Mouse (Mus musculus) regulatory T cell (primary cell): ENCODE measurements around the gene Uqcc1.

Experiments used
- in situ Hi-C: fragments of 300-600 bp; cut with MboI, MseI; formaldehyde crosslinking; loops from one replicate; pipeline ENCODE4 v1.15.1; 2025; ENCODE audit warnings: high pct_unique_total_duplicates

Gene Uqcc1

DNA sequence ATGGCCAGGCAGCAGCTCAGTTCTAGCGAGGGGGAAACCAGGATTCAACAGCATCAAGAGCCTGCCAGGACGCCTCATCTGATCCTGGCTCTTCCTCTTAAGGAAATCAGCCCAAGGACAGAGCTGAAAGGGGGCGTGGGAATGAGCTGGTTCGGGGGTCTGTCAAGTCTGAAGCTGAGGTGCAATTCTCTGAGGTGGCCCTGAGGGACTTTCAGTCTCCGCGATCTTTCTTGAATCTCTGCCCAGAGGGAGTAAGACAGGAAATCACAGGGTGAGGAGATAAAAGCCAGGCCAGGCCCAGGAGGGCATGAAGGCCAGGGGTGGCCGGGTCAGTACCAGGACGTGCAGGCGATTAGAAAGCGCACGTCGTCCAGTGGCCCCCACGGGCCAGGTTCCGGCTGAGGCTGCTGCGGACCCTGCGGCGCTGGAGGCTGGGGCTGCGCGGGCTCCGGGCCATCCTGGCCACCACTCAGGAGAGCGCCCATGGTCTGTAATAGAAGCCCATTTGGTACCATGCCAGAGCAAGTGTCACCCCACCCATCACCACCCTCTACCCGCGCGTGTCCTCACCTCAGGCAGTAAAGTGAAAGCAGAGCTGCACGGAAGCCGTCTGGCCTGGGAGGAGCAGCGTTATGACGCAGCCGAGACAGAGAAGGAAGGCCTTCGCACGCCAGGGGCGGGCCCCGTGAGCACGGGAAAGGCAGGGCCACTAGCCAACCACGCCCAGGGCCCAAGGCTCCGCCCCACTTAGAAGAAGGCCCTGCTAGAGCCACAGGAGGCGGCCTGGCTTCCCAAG lies 111.3 kb downstream of the Uqcc1 start:
- in situ Hi-C loops, result no loop called here

GRCm38 (mm10) chr2:155817301-155818245 lies 112.5 kb downstream of the Uqcc1 start:
- in situ Hi-C loops, result no loop called here

GRCm38 (mm10) chr2:155816179-155816578 lies 113.9 kb downstream of the Uqcc1 start:
- in situ Hi-C loops, result no loop called here

- in situ Hi-C loops, result no loop called here
Measured at GRCm38 (mm10) chr2:155814829-155815228, 115.3 kb downstream of the Uqcc1 start.

GRCm38 (mm10) chr2:155812637-155813036 lies 117.5 kb downstream of the Uqcc1 start:
- in situ Hi-C loops, result no loop called here

DNA sequence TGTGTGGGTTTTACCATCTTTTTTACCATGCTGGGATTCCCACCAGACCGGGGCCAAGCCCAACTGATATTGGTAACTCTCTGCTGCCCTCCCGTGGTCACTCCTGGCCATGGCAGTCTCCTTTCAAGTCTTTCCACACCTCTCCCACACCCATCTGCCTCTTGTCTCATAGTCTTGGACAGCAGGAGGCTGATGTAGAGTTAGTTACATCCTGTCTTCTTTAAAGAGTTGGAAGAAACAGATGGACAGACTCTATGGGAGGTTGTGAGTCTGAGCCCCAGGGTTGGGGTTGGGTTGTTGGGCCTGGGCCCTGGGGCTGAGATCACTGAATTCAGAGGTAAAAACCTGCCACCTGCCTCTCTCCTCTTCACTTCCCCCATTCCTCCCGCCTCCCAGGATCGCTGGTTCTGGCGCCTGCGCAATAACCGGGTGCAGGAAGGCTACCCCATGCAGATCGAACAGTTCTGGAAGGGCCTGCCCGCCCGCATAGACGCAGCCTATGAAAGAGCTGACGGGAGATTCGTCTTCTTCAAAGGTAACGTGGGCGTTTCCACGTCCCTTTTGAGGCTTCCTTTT lies 118.2 kb downstream of the Uqcc1 start:
- in situ Hi-C loops, result no loop called here

GRCm38 (mm10) chr2:155809620-155810019 lies 120.5 kb downstream of the Uqcc1 start:
- in situ Hi-C loops, result loop anchor here (5.0 kb wide), 1 partner anchor 97 kb away; no protein-coding TSS in a partner anchor

DNA sequence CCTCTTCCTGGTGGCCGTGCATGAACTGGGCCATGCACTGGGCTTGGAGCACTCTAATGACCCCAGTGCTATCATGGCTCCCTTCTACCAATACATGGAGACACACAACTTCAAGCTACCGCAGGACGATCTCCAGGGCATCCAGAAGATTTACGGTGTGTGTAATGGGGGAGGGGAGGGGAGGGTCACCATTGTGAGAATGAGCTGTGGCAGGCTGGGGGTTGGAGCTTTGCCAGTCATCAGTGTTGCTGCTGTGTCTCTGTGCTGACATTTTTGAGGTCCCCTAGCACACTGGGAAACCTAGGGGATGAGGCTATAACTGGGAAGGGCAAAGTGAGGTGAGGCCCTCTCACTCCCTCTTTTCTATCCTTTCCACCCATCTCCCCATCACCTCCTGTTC lies 122.7 kb downstream of the Uqcc1 start:
- in situ Hi-C loops, result loop anchor here (5.0 kb wide), 1 partner anchor 95 kb away; no protein-coding TSS in a partner anchor

DNA sequence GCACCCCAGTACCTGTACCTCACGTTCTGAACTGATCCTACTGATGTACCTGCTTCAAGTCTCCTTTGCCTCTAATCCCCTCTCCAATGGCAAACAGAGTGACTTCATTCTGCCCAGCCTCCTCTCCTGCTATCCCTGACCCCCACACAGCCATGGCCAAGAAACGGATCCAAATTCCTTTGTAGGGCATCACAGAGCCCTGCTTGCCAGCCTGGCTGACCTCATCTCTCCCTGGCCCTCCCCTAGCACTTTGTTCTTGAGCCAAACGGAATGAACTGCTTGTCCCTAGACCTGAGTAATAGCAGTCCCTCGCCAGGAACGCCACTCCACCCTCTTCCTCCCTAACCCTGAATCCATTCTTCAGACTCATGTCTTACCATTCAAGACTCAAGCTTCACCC lies 123.6 kb downstream of the Uqcc1 start:
- in situ Hi-C loops, result loop anchor here (5.0 kb wide), 1 partner anchor 94 kb away; no protein-coding TSS in a partner anchor

GRCm38 (mm10) chr2:155805925-155806255 lies 124.2 kb downstream of the Uqcc1 start:
- in situ Hi-C loops, result loop anchor here (5.0 kb wide), 1 partner anchor 94 kb away; no protein-coding TSS in a partner anchor

DNA sequence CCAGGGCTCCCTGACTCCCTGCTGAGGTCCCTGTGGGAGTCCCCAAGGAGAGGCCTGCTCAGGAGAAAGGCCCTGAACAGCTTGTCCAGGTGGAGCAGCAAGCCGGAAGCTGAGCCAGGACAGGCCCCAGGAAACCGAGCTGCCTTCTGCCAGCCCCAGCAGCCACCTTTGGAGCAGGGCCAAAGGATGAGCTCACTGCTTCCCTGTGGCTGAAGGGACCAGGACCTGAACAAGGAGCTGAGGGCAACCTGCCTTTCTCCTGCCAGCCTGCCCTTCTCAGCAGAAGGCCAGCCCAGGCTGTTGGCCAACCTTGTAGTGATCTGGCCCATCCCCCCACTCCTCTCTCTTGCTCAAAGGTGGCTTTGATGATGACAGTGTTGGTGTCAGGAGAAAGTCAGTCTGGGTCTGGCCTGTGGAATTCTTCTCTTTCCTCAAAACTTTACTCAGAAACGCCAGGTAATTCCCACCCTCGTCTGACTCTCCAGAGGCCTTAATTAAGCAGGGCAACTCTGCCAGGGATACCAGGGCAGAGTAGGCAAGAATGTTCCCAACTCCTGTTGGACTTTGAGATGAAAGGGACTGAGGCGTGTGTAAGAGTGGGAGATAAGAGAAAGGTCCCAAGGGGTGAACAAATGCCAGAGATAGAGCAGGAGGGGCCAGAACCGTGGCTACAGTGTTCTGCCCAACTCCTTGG lies 124.7 kb downstream of the Uqcc1 start:
- in situ Hi-C loops, result loop anchor here (5.0 kb wide), 1 partner anchor 93 kb away; no protein-coding TSS in a partner anchor

DNA sequence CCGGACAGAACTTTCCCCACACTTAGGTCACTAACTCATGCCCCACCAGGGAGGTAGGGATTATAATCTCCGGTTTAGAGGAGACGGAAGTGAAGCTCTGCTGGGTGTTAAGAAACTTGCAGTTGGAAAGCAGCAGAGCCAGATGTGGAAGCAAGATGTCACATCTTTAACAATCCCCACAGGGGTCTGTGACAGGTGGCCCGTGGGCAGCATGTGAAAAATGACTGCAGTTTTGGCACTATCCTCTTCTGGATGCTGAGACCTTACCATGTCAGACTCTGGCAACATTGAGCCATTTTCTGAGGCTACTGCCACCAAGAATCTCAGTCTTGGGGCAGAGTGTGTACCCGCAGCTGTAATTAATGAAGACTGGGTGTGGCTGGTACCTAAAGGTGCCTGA lies 126.1 kb downstream of the Uqcc1 start:
- in situ Hi-C loops, result no loop called here

DNA sequence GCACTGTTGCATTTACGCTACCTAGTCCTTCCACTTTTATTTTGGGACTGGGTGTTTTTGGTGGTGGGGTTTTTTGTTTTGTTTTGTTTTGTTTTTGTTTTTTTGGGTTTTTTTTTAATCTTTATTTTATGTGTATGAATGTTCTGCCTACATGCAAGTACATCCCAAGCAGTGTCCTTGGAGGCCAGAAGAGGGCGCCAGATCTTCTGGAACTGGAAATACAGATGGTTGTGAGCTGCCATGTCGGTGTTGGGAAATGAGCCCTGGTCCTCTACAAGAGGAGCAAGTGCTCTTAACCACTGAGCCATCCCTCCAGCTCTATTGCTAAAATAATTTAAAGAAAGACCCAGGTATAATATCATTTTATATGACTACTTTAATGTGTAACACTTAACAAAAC lies 127.3 kb downstream of the Uqcc1 start:
- in situ Hi-C loops, result no loop called here

GRCm38 (mm10) chr2:155798613-155799012 lies 131.5 kb downstream of the Uqcc1 start:
- in situ Hi-C loops, result no loop called here
